Mouse (Mus musculus) thymus, adult 2 months (tissue): ENCODE measurements around the gene Themis. TPM values are rescaled to one million over a fixed set of nuclear protein-coding genes. Genes with fewer than 3 reads are reported as not detected.

Experiments
- DNase-seq: peaks from one replicate; pipeline ENCODE4 v3.0.0; 2021
- H3K27ac ChIP-seq: fragments of 200-500 bp; 2 replicates; pipeline ENCODE4 v1.5.1; 2012; ENCODE audit warnings: low read length, control low read depth; ENCODE audit not compliant: control insufficient read depth, insufficient read depth
- H3K27me3 ChIP-seq: fragments of 200-500 bp; 2 replicates; pipeline ENCODE4 v1.6.1; 2012; ENCODE audit warnings: mild to moderate bottlenecking, low read length, moderate library complexity, mixed read lengths; ENCODE audit not compliant: control insufficient read depth, insufficient read depth
- H3K36me3 ChIP-seq: fragments of 200-500 bp; 2 replicates; pipeline ENCODE4 v1.6.1; 2012; ENCODE audit warnings: mild to moderate bottlenecking, low read length, moderate library complexity; ENCODE audit not compliant: control insufficient read depth, insufficient read depth
- H3K4me1 ChIP-seq: fragments of 200-500 bp; replicated peaks from 2 replicates; pipeline ENCODE4 v1.6.1; 2012; ENCODE audit warnings: low read length; ENCODE audit not compliant: control insufficient read depth, insufficient read depth
- H3K4me3 ChIP-seq: fragments of 200-500 bp; 2 replicates; pipeline ENCODE4 v1.5.1; 2012; ENCODE audit warnings: mild to moderate bottlenecking, low read length, control low read depth, moderate library complexity; ENCODE audit not compliant: control insufficient read depth, insufficient read depth
- CTCF ChIP-seq: fragments of 200-500 bp; IDR thresholded peaks from 2 replicates; pipeline ENCODE4 v1.5.1; 2012; ENCODE audit warnings: mild to moderate bottlenecking, control low read depth, low read length, moderate library complexity, borderline replicate concordance; ENCODE audit not compliant: control insufficient read depth, poor library complexity, insufficient read depth; ENCODE audit errors: extremely low read depth
- POLR2A ChIP-seq: fragments of 200-500 bp; IDR thresholded peaks from 2 replicates; pipeline ENCODE4 v1.6.1; 2012; ENCODE audit warnings: mild to moderate bottlenecking, low read length, control low read depth, moderate library complexity; ENCODE audit not compliant: control insufficient read depth, poor library complexity, insufficient read depth; ENCODE audit errors: extremely low read depth
- WGBS: fragments of 180-500 bp; shearing (Covaris S2); methylation state at CpG from one replicate; pipeline ENCODE4 v1.1.7; 2018; 5-methylcytosine and 5-hydroxymethylcytosine counted together
- polyA plus RNA-seq: library from polyadenylated mRNA; depleted of rRNA; stranded (reverse); fragments of >200 nt; gene quantifications from 2 replicates; pipeline ENCODE4 v1.2.3, GENCODE M21; 2012

The Themis gene
- polyA plus RNA-seq, 1 experiment = 51.7 TPM

DNA sequence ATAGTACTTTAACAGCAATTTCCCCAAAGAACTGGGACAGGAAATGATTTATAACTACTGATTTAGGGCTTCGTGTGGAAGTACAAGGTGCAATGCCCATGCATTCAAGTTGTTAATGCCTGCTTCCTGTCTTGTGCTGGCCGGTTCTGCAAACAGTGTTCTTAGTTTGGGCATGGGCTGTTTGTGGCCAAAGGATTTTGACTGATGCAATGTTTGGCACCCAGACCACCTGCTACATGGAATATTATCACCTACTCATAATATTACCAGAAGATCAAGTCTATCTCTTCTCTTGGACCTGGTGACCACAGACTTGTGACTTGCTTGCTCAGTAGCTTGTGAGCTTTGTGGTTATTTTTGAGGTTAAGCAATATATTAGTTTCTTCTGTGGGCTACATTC is 16.2 kb upstream of the Themis start:
- DNase-seq = no peak
- H3K27ac ChIP-seq = no peak overlapping the region
- H3K27me3 ChIP-seq = no peaks in the 10 kb centered on the region
- TF ChIP-seq CTCF (no peak), POLR2A (no peak)
- H3K4me1 ChIP-seq = no peaks in the 10 kb centered on the region
- 61% methylated on average over 2 of the region's 2 CpGs for WGBS
- H3K4me3 ChIP-seq = no peak overlapping the region
- H3K36me3 ChIP-seq = no peaks in the 10 kb centered on the region

DNA sequence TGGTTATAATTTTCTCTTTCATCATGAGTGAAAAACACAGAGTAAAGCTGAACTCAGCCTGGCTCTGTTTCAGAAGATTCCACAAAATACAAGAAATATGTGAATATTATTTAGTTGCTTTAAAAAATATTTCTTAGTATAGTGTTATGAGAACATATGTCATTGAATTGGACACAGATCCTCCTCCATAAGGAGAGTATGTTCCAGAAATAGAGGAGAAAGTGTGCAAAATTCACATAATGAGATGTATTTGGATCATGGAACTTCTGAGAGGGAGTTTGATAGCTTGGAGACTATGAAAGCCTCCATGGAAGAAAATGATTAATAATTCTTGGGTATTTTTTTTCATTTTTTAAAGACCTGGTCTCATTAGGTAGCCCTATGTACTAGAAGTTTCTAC is 13.4 kb upstream of the Themis start:
- DNase-seq = no peak
- TF ChIP-seq POLR2A (no peak), CTCF (no peak)
- Histone ChIP-seq H3K27ac (no peak overlapping the region), H3K4me3 (no peak overlapping the region), H3K27me3 (no peaks in the 10 kb centered on the region), H3K36me3 (no peaks in the 10 kb centered on the region), H3K4me1 (no peaks in the 10 kb centered on the region)

DNA sequence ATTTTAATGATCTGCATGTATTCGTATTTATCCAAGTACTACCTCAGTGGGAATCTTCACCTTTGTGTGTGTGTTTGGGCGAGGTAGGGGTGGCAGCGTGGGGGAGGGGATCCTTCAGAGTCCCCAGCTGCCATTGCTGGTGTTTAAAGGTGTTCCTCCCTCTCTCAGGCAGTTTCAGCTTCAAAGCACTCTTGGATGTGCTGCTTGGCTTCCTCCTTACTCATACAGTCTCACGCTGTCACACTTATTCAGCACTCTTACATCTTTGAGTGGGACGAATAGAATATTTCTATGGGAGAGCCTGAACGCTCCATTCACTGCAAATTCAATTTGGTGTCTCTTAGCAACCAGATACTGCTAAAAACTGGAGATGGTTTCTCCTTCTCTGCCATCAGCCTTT is 3.0 kb upstream of the Themis start:
- TF ChIP-seq POLR2A (no peak), CTCF (no peak)
- no peak overlapping the region; the same call in 1 of the 2 replicates for H3K27ac ChIP-seq
- H3K36me3 ChIP-seq = no peaks in the 10 kb centered on the region; the same call in 1 of the 2 replicates
- H3K27me3 ChIP-seq = no peaks in the 10 kb centered on the region
- DNase-seq = peak; percentile 49
- 37% methylated on average over 6 of the region's 6 CpGs for WGBS
- peaks cover 2% of the 10 kb centered on the region for H3K4me1 ChIP-seq
- H3K4me3 ChIP-seq = no peak overlapping the region

DNA sequence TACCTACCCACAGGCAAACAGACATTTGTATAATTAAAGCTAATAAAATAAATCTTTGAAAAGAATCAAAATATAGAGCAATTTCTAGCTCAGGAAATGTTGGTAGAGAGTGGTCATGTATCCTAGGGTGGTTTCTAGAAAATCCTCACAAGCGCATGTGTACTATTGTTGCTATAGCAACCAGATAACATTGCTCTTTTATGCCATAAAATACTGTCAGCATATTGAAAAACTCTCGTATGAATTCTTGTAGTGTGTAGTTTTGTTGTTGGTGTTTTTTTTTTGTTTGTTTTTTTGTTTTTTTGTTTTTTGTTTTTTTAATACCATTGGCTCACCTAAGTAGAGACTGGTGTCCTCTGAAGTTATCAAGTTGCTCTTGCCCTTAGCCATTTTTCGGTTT is 5.8 kb downstream of the Themis start:
- no peak for DNase-seq
- Histone ChIP-seq H3K4me1 (peaks cover 10% of the 10 kb centered on the region), H3K27ac (no peak overlapping the region), H3K36me3 (peaks cover 21% of the 10 kb centered on the region), H3K27me3 (no peaks in the 10 kb centered on the region), H3K4me3 (no peak overlapping the region)
- TF ChIP-seq CTCF = no peak
- TF ChIP-seq POLR2A = no peak
- WGBS = 69% methylated on average over 3 of the region's 3 CpGs

DNA sequence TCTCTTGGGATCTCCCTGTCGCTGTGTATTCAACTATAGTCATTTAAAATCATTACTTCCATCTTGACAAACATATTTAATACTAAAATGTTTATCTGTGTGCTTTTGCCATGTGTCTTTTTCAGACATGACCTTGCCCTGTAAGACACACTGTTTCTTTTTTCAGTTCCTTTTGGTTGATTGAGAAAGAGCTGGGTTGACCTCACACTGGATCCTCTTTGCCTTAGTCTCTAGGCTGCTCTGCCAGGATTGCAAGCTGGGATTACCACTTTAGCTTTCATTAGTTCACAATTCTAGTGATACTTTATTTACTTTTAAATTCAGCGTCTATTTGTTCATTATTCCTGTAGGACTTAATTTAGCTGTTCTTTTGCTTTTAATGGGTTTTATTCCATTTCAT is 7.2 kb downstream of the Themis start:
- peaks cover 21% of the 10 kb centered on the region for H3K36me3 ChIP-seq
- H3K4me1 ChIP-seq = peaks cover 10% of the 10 kb centered on the region
- no peak overlapping the region for H3K27ac ChIP-seq
- WGBS = 99% methylated on average over 2 of the region's 2 CpGs
- no peak for DNase-seq
- no peaks in the 10 kb centered on the region for H3K27me3 ChIP-seq
- no peak overlapping the region for H3K4me3 ChIP-seq
- no peak for TF ChIP-seq CTCF
- TF ChIP-seq POLR2A = no peak

DNA sequence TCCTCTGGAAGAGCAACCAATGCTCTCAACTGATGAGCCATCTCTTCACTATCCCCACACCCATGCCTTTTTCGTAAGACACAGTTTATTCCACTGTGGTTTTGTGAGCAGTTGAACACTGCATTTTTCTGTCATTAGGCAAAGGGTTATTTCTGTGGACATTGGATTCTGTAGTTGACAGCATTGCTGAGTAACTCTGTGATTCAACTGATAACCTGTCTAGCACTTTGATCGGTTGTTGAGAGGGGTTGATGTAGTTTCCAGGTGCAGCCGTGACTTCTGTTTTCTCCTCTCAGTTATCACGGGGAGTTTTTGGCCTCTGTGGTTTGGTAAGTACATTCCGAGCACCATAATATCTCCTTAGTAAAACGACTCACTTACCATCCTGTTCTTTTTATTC is 26.8 kb downstream of the Themis start:
- Histone ChIP-seq H3K36me3 (peaks cover 9% of the 10 kb centered on the region), H3K4me3 (no peak overlapping the region), H3K27me3 (no peaks in the 10 kb centered on the region), H3K27ac (no peak overlapping the region), H3K4me1 (peaks cover 10% of the 10 kb centered on the region)
- peak; percentile 28 for DNase-seq
- TF ChIP-seq POLR2A = no peak
- TF ChIP-seq CTCF = no peak
- WGBS = 6% methylated on average over 6 of the region's 6 CpGs

DNA sequence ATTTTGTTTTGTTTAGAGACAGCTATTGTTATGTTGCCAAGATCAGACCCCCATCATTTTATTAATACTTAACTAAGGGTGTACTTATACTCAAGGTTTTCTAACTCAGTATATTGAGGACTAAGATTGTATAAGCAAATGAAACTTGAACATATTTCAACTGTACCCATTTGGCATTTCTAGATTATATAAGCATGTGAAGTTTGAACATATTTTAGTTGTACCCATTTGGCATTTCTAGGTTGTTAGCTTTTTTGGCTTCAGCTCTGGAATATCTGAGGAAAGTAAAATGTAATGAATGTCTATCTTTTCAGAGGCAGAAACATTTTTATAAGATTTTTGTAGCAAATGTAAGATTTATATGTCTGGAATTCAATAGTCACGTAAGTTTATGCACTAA is 27.9 kb downstream of the Themis start:
- WGBS = 95% methylated on average over 1 of the region's 1 CpGs
- no peak for DNase-seq
- H3K4me3 ChIP-seq = no peak overlapping the region
- no peaks in the 10 kb centered on the region for H3K27me3 ChIP-seq
- no peak overlapping the region for H3K27ac ChIP-seq
- no peak for TF ChIP-seq CTCF
- TF ChIP-seq POLR2A = no peak
- H3K4me1 ChIP-seq = peaks cover 10% of the 10 kb centered on the region
- peaks cover 16% of the 10 kb centered on the region for H3K36me3 ChIP-seq
